Mouse (Mus musculus): ENCODE measurements around the gene Pth2.

Pth2 gene

DNA sequence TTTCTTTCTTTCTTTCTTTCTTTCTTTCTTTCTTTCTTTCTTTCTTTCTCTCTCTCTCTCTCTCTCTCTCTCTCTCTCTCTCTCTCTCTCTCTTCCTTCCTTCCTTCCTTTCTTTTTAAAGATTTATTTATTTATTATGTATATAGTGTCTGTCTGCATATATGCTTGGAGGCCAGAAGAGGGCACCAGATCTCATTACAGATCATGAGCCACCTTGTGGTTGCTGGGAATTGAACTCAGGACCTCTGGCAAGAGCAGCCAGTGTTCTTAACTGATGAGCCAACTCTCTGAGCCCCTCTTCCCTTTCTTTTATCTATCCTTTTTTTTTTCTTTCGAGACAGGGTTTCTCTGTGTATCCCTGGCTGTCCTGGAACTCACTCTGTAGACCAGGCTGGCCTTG lies 7.0 kb upstream of the Pth2 start:
- DNase-seq (ENCODE audit: low read depth): peak; percentile 75

DNA sequence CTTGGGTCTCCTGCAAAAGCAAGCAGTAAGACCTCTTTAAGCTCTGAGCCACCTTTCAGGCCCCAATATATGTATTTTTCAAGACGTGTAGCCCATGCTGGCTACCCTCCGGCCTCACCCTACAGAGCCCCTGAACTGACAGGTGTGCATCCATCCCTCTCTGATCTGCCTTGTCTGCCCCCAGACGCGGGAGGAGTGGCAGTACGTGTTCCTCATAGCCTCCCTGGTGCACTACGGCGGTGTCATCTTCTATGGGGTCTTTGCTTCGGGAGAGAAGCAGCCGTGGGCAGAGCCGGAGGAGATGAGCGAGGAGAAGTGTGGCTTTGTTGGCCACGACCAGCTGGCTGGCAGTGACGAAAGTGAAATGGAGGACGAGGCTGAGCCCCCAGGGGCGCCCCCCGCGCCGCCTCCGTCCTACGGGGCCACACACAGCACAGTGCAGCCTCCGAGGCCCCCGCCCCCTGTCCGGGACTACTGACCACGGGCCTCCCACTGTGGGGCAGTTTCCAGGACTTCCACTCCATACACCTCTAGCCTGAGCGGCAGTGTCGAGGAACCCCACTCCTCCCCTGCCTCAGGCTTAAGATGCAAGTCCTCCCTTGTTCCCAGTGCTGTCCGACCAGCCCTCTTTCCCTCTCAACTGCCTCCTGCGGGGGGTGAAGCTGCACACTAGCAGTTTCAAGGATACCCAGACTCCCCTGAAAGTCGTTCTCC lies 6.1 kb upstream of the Pth2 start:
- DNase-seq (ENCODE audit: low read depth): no peak

DNA sequence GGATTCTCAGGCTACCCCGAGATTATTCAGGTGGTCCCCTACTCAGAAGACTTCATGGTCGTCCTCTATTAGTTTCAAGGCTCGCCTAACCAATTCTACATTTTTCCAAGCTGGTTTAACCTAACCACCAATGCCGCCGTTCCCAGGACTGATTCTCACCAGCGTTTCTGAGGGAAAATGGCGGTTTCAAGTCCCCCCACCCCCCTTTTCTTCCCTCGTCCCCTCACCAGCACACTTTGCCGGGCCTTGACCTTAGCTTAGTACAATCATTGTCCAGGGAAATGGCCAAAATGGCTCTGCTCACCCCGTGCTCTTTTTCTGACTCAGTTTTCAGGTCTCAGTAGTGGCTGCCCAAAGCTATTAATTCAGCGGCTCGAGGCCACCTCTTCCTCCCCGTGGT lies 5.4 kb upstream of the Pth2 start:
- no peak for DNase-seq (ENCODE audit: low read depth)

DNA sequence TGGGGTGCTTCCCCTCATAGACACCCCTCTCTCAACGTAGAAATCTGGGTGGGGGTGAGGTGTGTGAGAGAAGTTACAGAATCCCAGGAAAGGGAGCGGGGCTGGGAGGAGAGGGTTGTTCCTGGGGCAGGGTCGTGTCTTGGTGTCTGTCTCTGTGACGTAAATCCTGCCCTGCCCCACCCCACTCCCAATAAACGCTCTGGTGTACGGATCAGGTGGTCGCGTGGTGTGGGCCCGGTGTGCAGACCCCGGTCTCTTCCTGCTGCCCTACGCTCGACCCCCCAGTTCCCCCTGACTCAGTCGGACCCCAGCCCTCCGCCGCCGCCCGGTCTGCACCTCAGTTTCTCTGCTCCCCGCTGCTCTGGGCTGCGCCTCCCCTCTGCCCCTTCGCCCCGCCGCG lies 4.9 kb upstream of the Pth2 start:
- DNase-seq (ENCODE audit: low read depth): no peak

DNA sequence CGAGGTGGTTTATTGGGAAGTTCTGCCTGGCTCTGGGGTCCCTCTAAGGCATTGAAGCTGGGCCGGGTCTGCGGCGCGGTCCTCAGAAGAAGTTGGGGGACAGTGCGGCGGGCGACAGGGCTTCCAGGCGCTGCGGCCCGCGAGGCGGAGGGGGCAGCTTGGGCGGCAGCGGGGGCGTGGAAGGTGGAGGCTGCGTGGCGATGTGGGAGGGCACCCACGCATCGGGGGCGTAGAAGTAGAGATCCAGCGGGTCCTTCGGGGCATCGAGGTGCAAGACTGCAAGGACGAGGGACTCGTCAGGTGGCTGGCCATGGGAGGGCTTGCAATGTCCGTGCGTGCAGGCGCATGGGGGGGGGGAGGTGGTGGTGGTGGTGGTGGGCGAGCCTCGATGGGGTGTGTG lies 4.4 kb upstream of the Pth2 start:
- no peak for DNase-seq (ENCODE audit: low read depth)

DNA sequence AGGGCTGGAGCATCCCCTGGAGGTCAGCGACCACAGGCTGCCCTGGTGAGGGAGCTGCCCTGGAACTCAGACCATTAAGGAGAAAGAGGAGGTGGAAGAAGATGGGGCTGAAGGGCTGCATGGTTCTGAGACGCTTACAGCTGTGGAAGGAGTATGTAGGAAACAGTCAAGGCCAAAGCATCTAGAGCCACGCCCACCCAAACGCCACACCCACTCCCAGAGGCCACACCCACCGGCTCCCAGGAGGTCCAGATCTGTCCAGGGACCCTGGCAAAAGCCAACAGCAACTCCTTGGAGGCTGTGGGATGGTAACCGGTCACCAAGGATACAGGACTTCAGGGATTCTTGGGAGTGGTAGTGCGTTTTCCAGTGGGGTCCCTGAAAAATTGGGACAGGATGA lies 2.2 kb upstream of the Pth2 start:
- DNase-seq (ENCODE audit: low read depth): no peak

DNA sequence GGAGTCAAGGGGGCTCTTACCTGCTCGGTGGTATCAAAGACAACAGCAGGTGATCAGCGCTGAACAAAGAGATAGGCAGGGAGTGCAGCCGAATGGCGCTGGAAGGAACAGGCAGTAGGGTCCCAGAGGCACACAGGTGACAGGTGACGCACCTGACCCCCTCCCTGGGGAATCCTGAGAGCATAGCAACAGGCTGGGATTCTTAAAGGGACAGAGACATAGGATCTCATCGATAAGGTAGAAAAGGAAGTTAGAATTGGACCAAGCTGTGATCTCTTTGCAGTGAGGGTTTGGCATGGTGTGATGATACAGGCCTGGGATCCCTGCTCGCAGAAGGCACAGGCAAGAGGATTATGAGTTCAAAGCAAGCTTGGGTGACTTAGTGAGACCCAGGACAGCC lies 1.3 kb upstream of the Pth2 start, which contains the start of gene Gfy:
Gene Gfy, minus strand, starts transcription at position 101 of the 400 bp plus-strand sequence.
- no peak for DNase-seq (ENCODE audit: low read depth)

DNA sequence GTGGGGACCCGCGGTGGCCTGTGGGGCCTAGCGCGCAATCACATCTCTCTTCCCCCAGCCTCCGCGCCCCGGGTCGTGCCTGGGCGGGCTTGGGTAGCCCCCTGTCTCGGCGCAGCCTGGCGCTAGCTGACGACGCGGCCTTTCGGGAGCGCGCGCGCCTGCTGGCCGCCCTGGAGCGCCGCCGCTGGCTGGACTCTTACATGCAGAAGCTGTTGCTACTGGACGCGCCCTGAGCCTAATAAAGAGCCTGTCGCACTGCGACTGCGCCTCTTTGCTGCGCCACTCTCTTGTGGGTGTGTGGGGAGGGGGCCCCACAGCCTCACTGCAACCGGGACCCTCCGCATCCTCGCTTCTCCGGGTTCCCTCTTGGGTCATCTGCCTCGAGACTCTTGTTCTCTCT lies 745 bp downstream of the Pth2 start:
- no peak for DNase-seq (ENCODE audit: low read depth)

DNA sequence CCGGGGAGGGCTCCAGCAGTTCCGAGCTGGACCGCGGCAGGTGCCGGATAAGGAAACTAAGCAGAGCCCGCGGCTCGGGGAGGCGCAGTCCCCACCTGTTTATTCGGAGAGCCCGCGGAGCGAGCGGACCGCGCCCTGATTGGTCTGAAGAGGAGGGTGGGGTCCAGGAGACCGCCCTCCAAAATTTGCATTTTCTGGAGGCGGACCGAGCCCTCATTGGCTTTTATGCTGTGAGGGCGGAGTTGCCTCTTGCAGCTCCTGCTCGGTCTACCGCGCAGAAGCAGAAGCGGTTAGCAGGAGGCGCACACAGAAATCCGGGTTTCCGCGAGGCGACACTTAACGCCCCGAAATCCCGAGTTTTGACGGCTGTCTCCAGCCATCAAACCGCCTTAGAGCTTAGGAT lies 1.4 kb downstream of the Pth2 start:
- peak; percentile 25 for DNase-seq (ENCODE audit: low read depth)

DNA sequence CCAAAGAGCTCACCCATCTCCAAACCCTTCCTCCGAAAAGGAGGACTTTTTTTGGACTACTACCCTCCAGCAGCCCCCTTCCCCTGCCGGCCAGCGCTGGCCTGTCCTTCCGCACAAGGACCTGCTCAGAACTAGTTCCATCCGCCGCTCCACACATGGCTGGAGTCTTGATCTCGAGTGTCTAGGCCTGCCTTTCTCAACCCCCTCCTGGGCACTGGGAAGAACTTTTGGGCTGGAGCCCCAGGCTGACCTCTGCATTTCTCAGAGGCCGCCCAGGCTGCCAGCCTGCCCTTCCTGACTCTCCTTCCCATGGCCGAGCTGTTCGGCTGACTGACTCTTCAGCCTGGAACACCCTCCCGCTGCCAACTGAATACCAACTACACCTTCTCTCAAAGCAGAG lies 1.8 kb downstream of the Pth2 start:
- no peak for DNase-seq (ENCODE audit: low read depth)

DNA sequence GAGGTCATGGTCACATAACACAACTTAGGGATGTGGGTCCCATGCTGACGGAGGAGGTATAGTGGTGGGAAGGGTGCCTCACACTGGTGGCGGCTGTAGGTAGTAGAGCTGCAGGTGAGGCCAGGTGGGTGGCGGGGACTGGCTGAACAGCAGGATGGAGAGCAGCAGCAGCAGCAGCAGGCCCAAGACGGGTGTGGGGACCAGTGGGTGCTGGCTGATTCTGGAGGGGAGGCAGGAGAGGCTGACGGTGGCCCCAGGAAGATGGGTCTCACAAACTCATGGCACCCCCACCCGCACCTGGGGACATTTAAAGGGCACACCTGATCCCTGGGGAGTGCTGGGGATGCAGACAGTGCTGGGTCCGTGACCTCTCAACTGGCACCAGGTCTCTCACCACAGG lies 2.9 kb downstream of the Pth2 start:
- no peak for DNase-seq (ENCODE audit: low read depth)

DNA sequence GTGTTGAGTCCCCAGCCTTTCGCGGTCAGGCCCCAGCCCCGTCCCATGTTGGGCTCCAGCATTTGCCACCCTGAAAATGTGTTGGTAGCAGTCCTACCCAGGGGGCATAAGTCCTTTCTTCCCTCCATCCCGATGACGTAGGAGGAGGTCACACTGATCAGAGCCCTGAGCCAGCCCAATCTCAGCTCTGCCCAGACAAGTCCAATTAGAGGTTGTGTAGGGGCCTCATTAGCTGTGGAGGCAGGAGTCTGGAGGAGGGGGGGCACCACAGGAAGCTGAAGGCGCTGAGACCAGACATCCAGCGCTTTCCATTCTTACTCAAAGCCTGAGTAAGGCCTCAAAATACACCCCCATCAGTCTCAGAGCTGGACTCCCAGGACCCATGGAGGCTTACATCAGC lies 5.1 kb downstream of the Pth2 start:
- no peak for DNase-seq (ENCODE audit: low read depth)

DNA sequence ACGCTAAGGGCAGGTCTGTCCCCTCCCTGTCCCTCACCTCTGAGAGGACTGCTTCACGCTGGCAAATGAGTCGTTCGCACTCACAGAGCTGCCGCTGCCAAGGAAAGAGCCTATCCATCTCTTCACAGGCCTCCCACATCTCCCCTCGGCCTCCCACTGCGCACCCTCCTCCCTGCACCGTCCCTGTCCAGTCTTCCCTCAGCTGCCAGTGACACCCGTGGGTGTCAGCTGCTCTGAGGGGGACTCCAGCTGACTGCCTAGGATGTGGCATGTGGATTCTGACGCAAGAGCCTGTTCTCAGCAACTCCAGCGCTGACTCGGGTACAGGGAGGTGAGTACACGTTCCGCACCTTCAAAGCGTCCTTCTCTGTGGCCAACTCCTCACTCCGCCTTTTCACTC lies 8.8 kb downstream of the Pth2 start:
- no peak for DNase-seq (ENCODE audit: low read depth)

DNA sequence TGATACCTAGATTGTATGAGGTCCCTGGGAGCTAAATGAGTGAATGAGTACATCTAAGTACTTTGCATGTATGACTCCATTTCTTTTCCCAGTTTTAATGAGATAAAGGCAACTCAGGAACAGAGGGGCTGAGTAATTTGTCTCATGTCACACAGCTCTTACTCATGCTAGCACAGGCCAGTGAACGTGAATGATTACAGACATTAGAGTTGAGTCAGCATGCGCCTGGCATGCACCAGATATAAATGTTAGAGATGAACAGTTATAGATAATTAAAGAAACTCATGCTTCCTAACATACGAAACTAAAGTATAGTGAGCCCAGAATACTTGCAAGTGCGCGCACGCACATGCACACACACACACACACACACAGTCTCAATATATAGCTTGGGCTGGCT lies 9.4 kb downstream of the Pth2 start:
- peak; percentile 35 for DNase-seq (ENCODE audit: low read depth)

DNA sequence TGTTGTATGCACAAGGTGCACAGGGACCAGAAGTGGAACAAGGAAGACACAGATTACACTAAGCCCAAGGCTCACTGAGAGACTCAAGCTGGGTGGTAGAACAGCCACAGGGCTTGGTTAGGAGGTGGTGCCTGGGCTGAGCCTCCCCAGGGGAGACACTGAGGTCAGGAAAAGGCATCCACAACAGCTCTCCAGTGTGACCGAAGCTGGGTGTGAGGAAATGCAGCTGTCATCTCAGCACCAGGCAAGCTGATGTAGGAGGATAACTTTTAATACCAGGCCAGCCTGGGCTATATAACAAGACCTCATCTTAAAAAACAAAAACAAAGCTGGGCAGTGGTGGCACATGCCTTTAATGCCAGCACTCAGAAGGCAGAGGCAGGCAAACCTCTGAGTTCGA lies 10.4 kb downstream of the Pth2 start:
- DNase-seq (ENCODE audit: low read depth): no peak

DNA sequence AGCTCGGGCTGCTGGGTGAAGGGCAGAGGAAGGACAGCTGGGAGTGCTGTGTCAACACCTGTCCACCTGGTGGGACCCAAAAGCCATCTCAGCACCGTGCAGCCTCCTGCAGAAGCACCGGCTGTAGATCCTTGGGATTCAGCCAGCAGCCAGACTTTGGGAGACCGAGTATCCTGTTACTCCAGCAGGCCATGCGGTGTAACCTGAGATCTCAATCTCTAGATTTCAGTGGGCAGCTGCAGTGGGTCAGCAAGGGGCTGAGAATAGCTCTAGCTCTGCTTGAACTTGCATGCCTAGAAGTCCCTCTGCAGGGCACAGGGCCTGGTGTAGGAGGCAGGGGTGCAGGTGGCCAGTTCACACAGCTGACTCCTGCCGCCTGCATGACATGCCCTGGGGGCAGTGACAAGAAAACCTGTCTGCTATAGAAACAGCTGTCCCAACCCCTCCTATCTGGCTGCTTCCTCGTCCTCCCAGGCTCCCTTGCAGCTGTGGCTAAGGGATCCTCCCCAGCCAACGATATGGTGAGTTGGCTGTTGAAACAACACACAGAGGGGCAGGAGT lies 11.1 kb downstream of the Pth2 start:
- DNase-seq (ENCODE audit: low read depth): peak; percentile 66

DNA sequence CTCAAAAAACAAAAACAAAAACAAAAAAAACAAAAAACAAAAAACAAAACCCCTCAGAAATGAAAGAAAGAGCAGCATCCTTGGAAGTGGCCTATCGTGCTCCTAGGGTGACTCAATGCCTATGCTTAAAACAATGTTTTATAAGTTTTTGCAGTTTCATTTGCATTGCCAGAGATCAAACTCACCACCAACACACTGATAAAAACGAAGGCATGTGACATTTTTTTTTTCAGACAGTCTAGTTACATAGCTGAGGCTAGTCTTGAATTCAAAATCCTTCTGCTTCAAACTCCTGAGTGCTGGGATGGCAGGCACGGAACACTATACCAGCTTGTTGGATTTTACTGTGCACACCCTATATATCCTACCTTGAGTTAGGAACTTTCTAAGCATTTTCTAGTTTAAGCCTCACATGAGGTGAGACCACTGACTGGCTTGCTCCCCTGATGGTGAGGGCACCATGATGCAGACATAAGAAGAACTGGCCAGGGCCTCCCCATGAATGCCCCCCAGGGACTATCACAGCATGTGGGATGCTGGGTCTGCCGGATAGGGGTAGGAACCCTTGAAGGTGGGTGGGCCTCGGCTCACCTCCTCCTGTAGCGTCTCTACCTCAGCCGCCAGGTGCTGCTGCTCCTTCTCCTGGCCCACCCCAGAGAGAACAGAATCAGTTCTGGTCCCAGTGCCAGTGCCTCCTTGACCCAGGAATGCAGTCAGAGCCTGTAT lies 12.0 kb downstream of the Pth2 start:
- DNase-seq (ENCODE audit: low read depth): no peak

DNA sequence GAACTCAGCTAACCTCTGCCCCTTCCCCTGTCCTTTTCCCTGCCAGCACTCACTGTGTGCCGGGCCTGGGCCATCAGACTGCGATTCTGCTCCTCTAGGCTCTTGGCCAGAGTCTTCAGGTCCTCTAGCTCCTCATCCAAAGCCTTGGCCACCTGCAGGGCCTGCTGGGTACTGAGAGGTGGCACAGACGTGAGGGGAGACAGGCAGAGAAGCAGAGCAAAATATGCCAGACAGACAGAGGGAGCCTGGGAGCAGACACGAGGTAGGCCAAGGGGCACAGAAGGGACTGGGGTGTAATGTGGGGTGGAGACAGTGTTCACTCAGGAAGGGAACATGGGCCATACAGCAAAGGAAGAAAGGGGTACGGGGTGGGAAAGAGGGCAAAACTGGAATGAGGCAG lies 12.6 kb downstream of the Pth2 start:
- no peak for DNase-seq (ENCODE audit: low read depth)

DNA sequence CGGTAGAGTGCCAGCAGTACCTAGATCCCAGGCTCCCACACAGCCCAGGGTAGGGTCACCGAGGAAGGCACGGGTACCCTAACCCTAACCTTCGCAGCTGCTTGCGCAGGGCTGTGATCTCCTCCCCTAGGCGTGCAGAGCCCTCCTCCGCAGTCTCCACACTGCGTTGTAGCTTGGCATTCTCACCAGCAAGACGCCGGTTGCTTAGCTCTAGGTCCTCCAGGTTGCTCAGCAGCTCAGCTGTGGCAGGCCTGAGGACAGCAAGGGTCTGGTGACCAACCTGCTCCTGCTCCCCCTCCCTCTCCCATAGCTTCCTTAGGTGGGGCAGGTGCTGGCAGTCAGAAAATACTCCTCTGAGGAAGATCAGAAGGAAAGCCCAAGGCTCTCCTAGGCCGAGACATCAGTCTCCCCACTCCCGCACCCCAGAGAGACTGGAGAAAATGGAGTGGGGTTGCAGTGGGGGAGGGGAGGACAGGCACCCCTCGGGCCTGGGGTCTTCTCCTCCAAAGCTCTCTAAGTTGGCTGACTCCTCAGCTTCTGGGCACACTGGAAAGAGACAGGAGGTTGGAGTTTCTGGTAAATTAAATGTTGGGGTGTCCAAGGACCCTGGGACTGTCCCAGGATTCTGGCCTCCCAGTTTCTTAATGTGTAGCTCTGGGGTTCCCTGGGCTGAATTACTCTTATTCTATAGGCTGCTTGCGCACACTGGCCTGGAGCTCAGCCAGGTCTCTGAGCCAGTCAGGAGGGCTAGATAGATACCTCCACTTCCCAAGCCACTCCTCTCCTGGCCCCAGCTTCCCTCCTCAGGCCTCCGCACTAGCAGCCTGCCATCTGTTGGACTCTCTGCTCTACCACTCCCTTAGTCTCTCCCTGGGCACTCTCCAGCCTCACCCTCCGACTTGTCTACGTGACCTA lies 13.3 kb downstream of the Pth2 start:
- no peak for DNase-seq (ENCODE audit: low read depth)

DNA sequence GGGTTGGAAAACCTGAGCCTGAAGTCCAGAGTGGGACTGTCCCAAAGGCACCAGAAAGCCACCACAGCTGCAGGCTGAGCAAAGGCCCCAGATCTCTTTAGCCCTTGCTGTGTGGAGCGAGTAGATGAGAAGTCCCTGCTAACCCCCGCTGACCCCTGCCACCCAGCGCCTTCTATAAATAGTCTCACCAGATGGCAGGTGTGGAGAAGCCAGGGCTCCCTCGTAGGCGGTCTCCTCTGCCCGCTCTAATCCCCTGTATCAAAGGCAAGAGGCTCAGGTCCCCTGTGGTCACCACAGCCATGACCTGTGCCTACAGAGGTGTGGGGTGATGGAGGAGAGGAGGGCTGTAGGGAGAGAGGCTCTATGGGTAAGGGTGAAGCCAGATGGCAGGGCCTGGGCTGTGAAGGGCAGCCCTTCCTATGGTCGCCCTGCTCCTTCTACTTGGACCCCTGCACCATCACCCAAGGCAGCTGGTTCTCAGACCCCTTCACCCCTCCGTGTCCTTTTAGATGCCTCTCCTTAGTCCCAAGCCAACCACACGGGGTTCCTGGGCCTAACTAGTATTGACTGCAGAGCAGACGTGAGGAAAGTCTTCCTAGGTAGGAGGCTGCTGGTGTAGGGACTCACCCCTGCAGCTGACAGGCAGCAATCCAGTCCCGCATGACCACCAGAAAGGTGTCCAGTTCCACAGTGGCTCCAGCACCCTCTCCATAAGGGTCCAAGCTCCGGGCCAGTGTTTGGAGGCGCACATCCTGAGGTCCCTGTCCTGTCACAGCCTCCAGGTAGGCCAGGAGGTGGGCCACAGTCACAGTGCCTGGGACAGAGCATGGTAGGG lies 14.8 kb downstream of the Pth2 start:
- no peak for DNase-seq (ENCODE audit: low read depth)

DNA sequence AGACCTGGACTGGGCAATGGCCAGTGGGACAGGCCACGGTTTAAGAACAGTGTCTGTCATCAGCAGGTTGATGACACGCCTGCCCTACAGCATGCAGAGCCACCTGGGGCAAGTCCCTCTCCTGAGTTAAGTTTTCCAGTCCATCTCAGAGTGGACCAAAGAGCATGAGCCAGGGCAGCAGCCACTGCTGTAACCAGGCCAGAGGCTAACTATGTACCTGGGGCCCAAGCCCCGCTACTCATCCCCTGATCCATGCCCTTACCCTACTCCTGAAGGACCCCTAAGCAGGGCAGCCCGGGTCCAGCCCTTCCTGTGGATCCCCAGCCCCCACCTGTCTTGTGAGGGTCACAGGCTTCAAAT lies 15.4 kb downstream of the Pth2 start:
- no peak for DNase-seq (ENCODE audit: low read depth)

DNA sequence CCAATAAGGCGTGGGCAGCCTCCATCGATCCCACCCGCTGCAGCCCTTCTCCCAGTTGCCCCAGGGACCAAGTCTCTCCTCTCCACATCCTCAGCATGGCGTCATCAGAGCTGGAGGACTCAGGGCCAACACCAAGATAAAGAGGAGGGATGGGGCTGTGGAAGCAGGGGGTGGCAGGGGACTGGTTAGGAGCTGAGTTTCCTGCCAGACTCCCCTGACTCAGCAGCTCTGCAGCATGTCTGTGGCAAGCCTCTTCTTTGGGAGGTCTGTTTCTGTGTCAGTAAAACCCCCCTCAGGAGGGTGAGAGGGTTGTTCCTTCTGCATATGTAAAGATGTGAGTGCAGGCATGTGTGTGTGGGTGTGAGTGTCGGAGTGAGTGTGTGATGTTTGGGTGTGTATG lies 16.2 kb downstream of the Pth2 start:
- peak; percentile 44 for DNase-seq (ENCODE audit: low read depth)
